Mouse (Mus musculus): ENCODE data around the gene Grem2. TPM values are rescaled to one million over a fixed set of nuclear protein-coding genes. Genes with fewer than 3 reads are reported as not detected.

Grem2 gene
- not detected in 2 replicates for total RNA-seq (2015)
- total RNA-seq (2017), result not detected in 2 replicates

- peak; percentile 50; the same call in 1 of the 2 replicates for ATAC-seq (replicated peaks; ENCODE audit: poor library complexity)
Measured at GRCm38 (mm10) chr1:174921298-174921955, at the start of gene Grem2. TSS of gene Grem2 (minus strand) at chr1:174921819.

GRCm38 (mm10) chr1:174959837-174960236, 38.2 kb upstream of the Grem2 start:
- no peak for ATAC-seq (replicated peaks; ENCODE audit: poor library complexity)

DNA sequence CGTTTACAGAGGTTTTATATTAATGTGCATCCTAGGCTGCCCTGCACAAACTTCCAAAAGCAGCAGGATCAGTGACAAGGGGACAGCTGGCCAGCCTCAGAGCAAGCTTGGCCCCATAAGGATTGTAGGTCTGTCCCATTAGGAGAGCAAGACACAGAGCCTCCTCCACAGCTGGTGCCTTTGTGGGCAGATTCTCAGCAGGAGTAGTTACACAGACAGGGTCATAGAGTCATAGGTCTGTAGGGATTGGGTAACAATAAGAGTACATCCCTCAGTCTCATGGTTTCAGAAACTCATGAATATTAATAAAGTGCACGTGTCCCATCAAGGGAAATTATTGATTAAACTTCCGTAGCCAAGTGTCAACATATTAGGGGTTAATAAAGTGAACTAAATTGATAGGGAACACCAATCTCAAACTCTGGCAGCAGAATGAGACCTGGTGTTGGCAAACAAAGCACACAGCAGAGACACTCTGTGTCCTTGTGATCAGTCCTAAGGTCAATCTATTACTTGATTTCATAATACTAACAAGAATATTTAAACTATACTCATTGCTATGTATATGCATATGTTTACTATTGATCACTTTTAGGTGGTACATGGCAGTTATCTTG, 9.5 kb upstream of the Grem2 start:
- no peak for ATAC-seq (replicated peaks; ENCODE audit: poor library complexity)

- no peak for ATAC-seq (replicated peaks; ENCODE audit: poor library complexity)
Measured at GRCm38 (mm10) chr1:174929459-174930181, 8.0 kb upstream of the Grem2 start.

- no peak for ATAC-seq (replicated peaks; ENCODE audit: poor library complexity)
Measured at GRCm38 (mm10) chr1:174918949-174919348, 2.7 kb downstream of the Grem2 start.

- no peak for ATAC-seq (replicated peaks; ENCODE audit: poor library complexity)
Measured at GRCm38 (mm10) chr1:174918236-174918870, 3.3 kb downstream of the Grem2 start.

DNA sequence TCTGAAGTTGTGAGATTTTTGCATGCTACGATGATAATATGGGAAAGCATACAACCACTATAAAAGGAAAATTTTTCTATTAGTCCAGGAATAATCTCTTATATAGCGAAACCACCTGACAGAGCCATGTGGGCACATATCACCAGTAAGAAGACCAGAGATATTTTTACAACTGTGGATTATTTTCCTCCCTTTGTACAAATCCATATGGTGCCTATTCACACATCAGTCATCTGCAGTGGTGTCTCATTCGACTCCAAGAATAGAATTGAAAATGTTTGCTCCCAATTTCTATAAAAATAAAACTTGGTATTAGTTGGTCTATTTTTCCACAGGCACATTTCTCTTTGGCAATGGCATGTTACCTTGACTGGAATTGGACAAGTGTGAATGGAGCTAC, 11.8 kb downstream of the Grem2 start:
- ATAC-seq (replicated peaks; ENCODE audit: poor library complexity), result no peak

- ATAC-seq (replicated peaks; ENCODE audit: poor library complexity), result no peak
Measured at GRCm38 (mm10) chr1:174908232-174908631, 13.4 kb downstream of the Grem2 start.

DNA sequence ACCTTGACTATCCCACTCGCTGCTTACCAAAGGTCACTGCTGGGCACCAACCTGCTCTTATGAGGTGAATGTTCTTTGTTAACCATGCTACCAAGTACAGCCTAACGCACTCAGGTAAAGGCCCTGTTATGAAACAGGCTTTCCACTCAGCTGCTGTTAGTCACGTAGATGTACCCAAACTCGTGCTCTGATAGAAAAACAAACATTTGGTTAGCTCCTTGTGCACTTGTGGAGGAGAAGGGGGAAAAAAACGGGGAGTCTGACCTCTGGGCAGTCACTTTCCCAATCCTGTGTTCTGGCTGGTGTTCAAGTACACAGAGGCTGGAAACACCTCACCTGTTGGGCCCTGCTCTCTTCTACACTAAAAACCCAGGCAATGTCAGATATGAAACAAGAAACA, 14.0 kb downstream of the Grem2 start:
- no peak for ATAC-seq (replicated peaks; ENCODE audit: poor library complexity)

- no peak for ATAC-seq (replicated peaks; ENCODE audit: poor library complexity)
Measured at GRCm38 (mm10) chr1:174902755-174903154, 18.9 kb downstream of the Grem2 start.

GRCm38 (mm10) chr1:174892471-174892870, 29.1 kb downstream of the Grem2 start:
- ATAC-seq (replicated peaks; ENCODE audit: poor library complexity), result no peak

- no peak for ATAC-seq (replicated peaks; ENCODE audit: poor library complexity)
Measured at GRCm38 (mm10) chr1:174888684-174889405, 32.8 kb downstream of the Grem2 start.

DNA sequence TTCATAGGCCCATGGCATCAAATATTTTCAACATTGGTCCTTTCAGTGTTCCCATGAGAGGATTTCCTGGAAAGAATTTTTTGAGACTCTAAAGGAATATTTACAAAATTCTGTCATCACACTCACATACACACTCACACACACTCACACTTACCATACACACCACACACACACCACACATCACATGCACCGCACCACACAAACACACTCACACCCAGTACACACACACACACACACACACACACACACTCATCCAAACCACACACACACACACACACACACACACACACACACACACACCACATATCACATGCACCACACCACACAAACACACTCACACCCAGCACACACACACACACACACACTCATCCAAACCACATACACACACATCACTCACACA, 33.5 kb downstream of the Grem2 start:
- no peak for ATAC-seq (replicated peaks; ENCODE audit: poor library complexity)

GRCm38 (mm10) chr1:174882496-174882895, 39.1 kb downstream of the Grem2 start:
- ATAC-seq (replicated peaks; ENCODE audit: poor library complexity), result no peak

- no peak for ATAC-seq (replicated peaks; ENCODE audit: poor library complexity)
Measured at GRCm38 (mm10) chr1:174875173-174875572, 46.4 kb downstream of the Grem2 start.

DNA sequence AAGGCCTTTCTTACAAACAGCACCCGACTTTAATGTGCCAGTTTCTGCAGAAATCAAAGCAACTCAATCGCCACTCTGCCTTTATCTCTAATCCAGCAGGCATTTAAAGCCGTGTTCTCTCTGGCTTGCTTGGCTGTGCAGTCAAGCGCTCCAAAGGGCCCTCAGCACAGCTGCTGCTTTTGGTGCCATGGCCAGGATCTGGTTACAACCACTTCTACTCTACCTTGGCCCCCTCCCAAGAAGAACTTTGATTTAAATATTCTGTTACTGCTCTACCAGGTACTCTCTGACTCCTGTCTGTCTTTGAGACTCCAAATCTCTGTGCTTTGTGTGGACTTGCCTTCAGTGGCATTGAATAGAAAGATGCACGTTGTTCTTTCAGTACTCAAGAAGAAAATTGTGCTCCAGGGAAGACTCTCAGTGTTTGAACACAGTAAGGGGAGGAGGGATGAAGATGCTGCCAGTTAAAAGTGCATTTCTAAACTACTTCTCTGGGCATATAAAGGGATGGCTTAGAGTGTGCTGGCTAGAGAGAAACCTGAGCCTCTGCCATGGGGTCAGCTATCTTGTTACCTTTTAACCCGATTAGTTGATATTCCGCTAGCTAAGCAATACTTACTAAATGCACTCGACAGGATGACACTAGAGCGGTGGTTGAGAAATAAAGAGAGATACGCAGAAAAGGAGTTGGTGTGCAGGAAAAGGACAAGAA, 61.1 kb downstream of the Grem2 start:
- ATAC-seq (replicated peaks; ENCODE audit: poor library complexity), result no peak

GRCm38 (mm10) chr1:174856188-174856587, 65.4 kb downstream of the Grem2 start:
- ATAC-seq (replicated peaks; ENCODE audit: poor library complexity), result no peak

DNA sequence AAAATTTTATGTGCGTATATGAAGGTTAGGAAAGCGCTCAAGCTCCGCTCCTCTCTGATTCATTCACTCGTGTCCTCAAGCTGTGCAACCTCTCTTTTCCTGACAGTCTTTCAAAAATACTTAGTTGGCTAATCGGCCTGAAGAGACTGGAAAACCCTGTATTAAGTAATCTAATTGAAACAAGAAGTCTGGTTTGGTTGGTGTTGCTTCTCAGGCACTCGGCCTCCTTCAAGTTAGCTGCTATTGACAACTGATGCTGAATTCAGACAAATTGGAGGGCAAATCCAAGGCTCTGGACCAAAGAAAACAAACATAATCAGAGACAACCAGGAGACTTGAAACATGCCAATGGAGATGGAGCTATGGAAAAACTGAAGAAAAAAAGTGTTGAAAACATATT, 76.8 kb downstream of the Grem2 start:
- ATAC-seq (replicated peaks; ENCODE audit: poor library complexity), result no peak

GRCm38 (mm10) chr1:174836861-174837260, 84.8 kb downstream of the Grem2 start:
- no peak for ATAC-seq (replicated peaks; ENCODE audit: poor library complexity)

DNA sequence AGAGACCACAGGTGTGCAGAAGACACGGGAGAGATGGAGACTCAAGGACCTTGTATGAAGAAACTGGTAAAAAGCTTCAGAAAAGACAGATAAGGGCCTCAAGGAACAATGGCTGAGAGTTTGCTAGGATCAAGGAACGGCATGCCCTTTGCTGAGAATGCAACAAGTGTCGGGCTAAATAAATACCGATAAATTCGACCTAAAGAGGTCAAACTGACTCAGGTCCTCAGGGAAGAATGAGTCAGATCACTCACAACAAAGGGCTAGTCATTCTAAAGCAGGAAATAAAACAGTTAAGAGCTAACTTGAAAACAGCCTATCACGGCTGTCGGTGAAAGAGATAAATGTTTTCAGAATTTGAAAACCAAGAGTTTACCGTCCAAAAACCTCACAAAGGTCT, 95.1 kb downstream of the Grem2 start:
- ATAC-seq (replicated peaks; ENCODE audit: poor library complexity), result no peak
